Mouse (Mus musculus) v-Abl transformed pro-B cells (cell line): ENCODE measurements around the gene Olfr152.

Experiments used
- in situ Hi-C, 2 experiments: fragments of 400-800 bp; cut with MboI; formaldehyde crosslinking; loops; one replicate each; pipeline ENCODE4 v1.15.1; 2025; ENCODE audit not compliant: unreplicated experiment in 2 of 2

Gene Olfr152

GRCm38 (mm10) chr2:87779183-87779582, at the start of gene Olfr152:
Gene Olfr152, plus strand, starts transcription at chr2:87779483.
- in situ Hi-C loops, result no loop called here

GRCm38 (mm10) chr2:87739878-87740277, 39.4 kb upstream of the Olfr152 start, which contains the start of gene Olfr1138:
Gene Olfr1138, minus strand, starts transcription at chr2:87739978.
- in situ Hi-C loops, result no loop called here

- in situ Hi-C loops, result no loop called here
Measured at GRCm38 (mm10) chr2:87743452-87743851, 35.8 kb upstream of the Olfr152 start, which contains the start of gene Olfr1140. Gene Olfr1140, plus strand, starts transcription at chr2:87743752.

GRCm38 (mm10) chr2:87753891-87754290, 25.4 kb upstream of the Olfr152 start, which contains the start of gene Olfr1141:
Gene Olfr1141, minus strand, starts transcription at chr2:87753991.
- in situ Hi-C loops, result no loop called here

- in situ Hi-C loops, result no loop called here
Measured at GRCm38 (mm10) chr2:87776143-87776542, 3.1 kb upstream of the Olfr152 start.

- in situ Hi-C loops, result no loop called here
Measured at GRCm38 (mm10) chr2:87800292-87800691, 21.0 kb downstream of the Olfr152 start, which contains the start of gene Olfr1143. Gene Olfr1143, plus strand, starts transcription at chr2:87800592.

GRCm38 (mm10) chr2:87809522-87809921, 30.2 kb downstream of the Olfr152 start, which contains the start of gene Olfr1145:
Gene Olfr1145, plus strand, starts transcription at chr2:87809822.
- in situ Hi-C loops, result no loop called here

- in situ Hi-C loops, result no loop called here
Measured at GRCm38 (mm10) chr2:87830233-87830632, 51.0 kb downstream of the Olfr152 start, which contains the start of gene Olfr1148. Gene Olfr1148, plus strand, starts transcription at chr2:87830533.
